Mouse (Mus musculus) myocyte (in vitro differentiated cells): ENCODE measurements around the gene Nek8.

Experiments
- CEBPB ChIP-seq: IDR thresholded peaks from 2 replicates; pipeline ENCODE4 v1.6.1; 2011; ENCODE audit warnings: mild to moderate bottlenecking, moderate library complexity; ENCODE audit not compliant: poor library complexity, insufficient read depth, severe bottlenecking
- E2F4 ChIP-seq: IDR thresholded peaks from one replicate; pipeline ENCODE4 v1.6.1; 2011; ENCODE audit warnings: mild to moderate bottlenecking, control low read depth, moderate library complexity; ENCODE audit not compliant: insufficient read depth
- MAX ChIP-seq: IDR thresholded peaks from one replicate; pipeline ENCODE4 v1.6.1; 2011; ENCODE audit warnings: low read depth, mild to moderate bottlenecking, control low read depth
- MYOD1 ChIP-seq, 3 experiments: IDR thresholded peaks; one replicate each; pipeline ENCODE4 v1.6.1; 2011; ENCODE audit warnings: control low read depth in 2 of 3, low read depth in 2 of 3, mild to moderate bottlenecking in 2 of 3, moderate library complexity in 1 of 3; ENCODE audit not compliant: insufficient read length in 2 of 3, control insufficient read depth in 1 of 3
- POLR2A ChIP-seq: IDR thresholded peaks from one replicate; pipeline ENCODE4 v1.6.1; 2011; ENCODE audit warnings: low read depth, mild to moderate bottlenecking, control low read depth, moderate library complexity; ENCODE audit not compliant: insufficient read length
- REST ChIP-seq: IDR thresholded peaks from one replicate; pipeline ENCODE4 v1.6.1; 2011; ENCODE audit warnings: mild to moderate bottlenecking, control low read depth, moderate library complexity; ENCODE audit not compliant: insufficient read depth, insufficient read length

- TF ChIP-seq POLR2A, result no peak
- no peak for TF ChIP-seq E2F4
- TF ChIP-seq CEBPB, result no peak
- TF ChIP-seq MYOD1 (IDR thresholded peaks at IDR 0.05; ENCODE audit: control insufficient read depth in 1 of 3, insufficient read length in 2 of 3, low read depth in 2 of 3), result no peak
- no peak for TF ChIP-seq MAX
- TF ChIP-seq REST, result no peak
These were observed 34.1 kb upstream of the Nek8 start for GRCm38 (mm10) chr11:78210615-78211014.
